Mouse (Mus musculus) megakaryocyte, embryonic 14.5 days (primary cell): ENCODE measurements around the gene Shb.

Source experiments
- FLI1 ChIP-seq: IDR thresholded peaks from 2 replicates; pipeline ENCODE4 v1.6.1; 2012; ENCODE audit warnings: low read length, inconsistent platforms, mixed read lengths
- GATA1 ChIP-seq: IDR thresholded peaks from 3 replicates; pipeline ENCODE4 v1.6.1; 2012; ENCODE audit warnings: mixed read lengths, low read length, inconsistent platforms, borderline replicate concordance

DNA sequence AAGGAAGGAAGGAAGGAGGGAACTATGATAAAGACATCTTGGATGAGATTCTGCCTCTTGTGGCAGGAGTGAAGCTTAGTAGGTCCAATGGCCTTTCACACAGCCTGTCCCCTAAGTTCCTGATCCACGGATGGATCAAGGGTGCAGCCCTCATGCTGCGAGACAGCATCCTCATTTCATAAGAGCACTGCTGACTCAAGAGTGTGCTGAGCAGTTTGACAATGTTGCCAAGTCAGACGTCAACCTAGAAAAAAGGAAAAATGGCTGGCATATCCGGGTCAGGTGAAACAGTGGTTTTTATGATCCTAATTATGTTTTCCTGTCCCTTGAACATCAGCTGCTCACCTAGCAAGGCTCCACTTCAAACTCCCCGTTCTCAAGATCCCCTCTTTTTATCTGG is 138.6 kb downstream of the Shb start:
- TF ChIP-seq GATA1 (no peak), FLI1 (no peak)
